Mouse (Mus musculus): ENCODE results near the gene Vmn1r198.
"Not testable (repeated sequence)": the region's sequence is repeated elsewhere in the genome, so short reads cannot be mapped to it uniquely, and the experiment has no call there.

Gene Vmn1r198

GRCm38 (mm10) chr13:22350064-22350463 is at the start of gene Vmn1r198:
Gene Vmn1r198 (plus strand): TSS chr13:22350364.
- DNase-seq: no peak

- DNase-seq: not testable (repeated sequence)
Measured at GRCm38 (mm10) chr13:22308075-22308474, 42.1 kb upstream of the Vmn1r198 start.

GRCm38 (mm10) chr13:22315361-22315760 is 34.8 kb upstream of the Vmn1r198 start:
- no peak for DNase-seq

GRCm38 (mm10) chr13:22317366-22317765 is 32.8 kb upstream of the Vmn1r198 start:
- DNase-seq: no peak

DNA sequence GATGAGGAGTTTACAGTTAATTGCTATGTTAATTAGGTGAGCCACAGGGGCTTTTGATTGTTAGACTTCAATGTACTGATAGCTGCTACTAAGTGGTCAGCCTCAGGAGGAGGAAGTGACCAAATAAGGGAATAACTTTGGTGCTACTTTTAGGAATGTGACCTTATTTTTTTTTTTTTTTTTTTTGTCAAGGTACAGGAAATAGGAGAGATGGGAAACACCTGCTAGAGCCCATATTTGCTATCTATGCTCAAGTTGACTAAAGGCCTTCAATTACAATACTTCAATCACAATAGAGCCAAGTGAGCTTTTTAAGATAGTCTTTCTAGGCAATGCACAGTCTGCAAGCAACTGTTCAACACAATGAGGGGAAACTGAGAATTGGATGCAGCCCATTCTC is 30.1 kb upstream of the Vmn1r198 start:
- DNase-seq: no peak

DNA sequence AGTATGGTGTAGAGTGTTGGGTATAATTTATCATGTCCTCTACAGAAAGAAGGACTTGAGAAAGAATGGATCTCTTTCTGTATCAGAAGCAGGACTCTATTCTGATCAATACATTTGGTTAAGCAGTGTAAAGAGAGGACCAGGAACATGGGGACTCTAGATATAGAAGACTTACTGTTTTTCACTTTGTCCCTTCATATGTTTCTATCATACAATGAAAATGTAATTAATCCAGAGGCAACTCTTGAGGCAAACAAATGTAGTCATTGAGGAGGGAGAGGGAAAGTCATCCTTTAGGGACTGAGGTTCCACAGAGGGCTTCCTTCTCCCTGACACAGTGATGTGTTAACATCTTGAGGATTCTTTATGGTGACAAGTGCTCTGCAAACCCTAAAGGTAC is 25.9 kb upstream of the Vmn1r198 start, which contains the start of gene Vmn1r197:
TSS of gene Vmn1r197 (plus strand) at position 301 of the 400 bp plus-strand sequence.
- no peak for DNase-seq

- no peak for DNase-seq
Measured at GRCm38 (mm10) chr13:22333269-22333668, 16.9 kb upstream of the Vmn1r198 start.

DNA sequence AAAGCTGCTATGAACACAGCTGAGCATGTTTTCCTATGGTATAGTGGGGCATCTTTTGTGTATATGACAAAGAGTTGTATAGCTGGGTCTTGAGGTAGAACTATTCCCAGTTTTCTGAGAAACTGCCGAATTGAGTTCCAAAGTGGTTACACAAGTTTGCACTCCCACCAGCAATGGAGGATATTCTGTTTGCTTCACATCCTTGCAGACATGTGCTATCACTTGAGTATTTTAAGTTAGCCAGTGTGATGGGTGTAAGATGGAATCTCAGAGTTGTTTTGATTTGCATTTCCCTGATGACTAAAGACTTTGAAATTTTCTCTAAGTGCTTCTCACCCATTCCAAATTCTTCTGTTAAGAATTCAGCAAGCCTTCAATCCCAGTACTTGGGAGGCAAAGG is 14.6 kb upstream of the Vmn1r198 start:
- DNase-seq: no peak

- no peak for DNase-seq
Measured at GRCm38 (mm10) chr13:22350813-22351212, 649 bp downstream of the Vmn1r198 start.

DNA sequence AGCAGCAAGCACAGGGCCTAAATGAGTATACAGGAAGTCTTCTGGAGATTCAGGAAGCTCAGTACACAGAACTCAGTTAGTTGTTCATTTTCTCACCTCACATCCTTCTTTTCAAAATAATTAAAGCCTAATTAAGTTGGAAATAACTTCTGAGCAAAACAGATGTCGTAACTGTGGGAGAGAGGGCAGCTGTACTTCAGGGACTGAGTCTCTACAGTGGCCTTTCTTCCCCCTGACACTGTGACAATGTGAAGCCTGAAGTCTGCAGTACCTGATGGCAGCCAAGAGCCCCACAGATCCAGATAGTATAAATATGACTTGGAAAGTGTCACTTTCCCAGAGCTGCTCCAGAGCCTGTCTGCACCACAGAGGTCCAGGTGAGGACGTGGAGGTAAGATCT is 29.4 kb downstream of the Vmn1r198 start, which contains the start of gene Vmn1r199:
TSS of gene Vmn1r199 (plus strand) at position 301 of the 400 bp plus-strand sequence.
- no peak for DNase-seq

GRCm38 (mm10) chr13:22381128-22381527 is 31.0 kb downstream of the Vmn1r198 start:
- DNase-seq: not testable (repeated sequence)

DNA sequence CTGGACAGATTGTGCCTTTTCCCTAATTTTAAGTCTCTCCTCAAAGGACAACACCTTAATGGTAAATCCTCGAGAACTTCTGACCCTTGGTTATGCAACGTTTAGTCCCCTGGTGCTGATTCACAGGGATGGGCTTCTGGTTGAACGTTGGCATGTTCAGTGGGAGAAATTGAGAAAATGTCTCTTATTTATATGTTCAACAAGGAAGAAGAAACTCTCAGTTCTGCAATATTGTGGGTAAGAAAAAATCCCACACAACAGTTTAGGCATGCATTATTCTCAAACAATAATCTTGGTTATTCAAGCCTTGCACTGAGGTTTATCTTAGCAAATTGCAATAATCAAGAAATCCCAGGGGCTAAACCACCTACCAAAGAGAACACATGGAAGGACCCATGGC is 33.2 kb downstream of the Vmn1r198 start:
- DNase-seq: no peak

GRCm38 (mm10) chr13:22387050-22387449 is 36.9 kb downstream of the Vmn1r198 start:
- DNase-seq: no peak

GRCm38 (mm10) chr13:22390073-22390472 is 39.9 kb downstream of the Vmn1r198 start, which contains the start of gene Vmn1r200:
Gene Vmn1r200 (plus strand): TSS chr13:22390373.
- DNase-seq: no peak

GRCm38 (mm10) chr13:22402978-22403377 is 52.8 kb downstream of the Vmn1r198 start:
- no peak for DNase-seq

Data from thymus, postnatal 25 days (tissue).